Mouse (Mus musculus) brain, embryonic 18.5 days (tissue): ENCODE data around the gene Becn1.

Source experiments
- DNase-seq: peaks from one replicate; pipeline ENCODE4 v3.0.0-alpha.2; 2012; ENCODE audit warnings: low read depth, low spot score

The Becn1 gene

DNA sequence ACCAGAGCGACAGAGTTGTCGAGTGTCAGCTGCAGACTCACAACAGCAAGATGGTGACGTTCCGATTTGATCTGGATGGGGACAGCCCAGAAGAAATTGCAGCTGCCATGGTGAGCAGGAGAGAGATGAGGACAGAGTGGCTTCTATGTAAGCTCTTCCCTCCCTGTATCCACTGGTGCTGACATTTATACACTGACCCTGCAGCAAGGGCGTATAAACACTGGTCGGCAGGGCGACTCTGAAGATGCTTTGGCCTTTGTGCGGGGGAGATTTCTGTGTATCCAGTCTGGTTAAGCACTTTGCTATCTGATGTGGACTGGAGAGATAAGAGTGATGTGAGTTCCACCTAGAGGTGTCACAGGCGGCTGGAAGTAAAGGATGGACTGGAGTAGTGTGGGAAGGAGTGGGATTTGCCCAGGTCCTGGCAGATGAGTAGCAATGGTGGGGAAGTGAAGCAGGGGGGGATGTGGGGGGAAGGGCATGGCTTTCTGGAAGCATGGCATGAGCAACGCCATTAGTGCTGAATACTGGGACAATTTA, 32.4 kb downstream of the Becn1 start:
- no peak for DNase-seq

DNA sequence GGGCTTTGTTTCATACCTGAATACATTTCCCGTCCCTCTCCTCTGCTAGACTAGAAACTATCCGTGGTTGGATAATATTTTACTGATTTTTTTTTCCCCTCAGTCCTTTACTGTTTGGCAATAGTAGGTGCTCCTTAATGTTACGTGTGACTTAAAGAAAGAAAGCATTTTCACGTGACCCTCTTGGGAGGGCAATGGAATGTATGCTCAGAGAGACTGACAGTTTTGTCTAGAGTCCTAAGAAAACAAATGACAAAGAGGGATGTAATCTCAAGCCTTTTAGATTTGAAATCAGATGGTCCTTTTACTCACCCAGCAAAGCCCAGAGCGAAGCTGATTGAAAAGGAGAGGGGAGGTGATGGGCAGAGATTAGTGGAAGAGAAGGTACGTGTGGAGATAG, 36.2 kb downstream of the Becn1 start:
- DNase-seq, result no peak

DNA sequence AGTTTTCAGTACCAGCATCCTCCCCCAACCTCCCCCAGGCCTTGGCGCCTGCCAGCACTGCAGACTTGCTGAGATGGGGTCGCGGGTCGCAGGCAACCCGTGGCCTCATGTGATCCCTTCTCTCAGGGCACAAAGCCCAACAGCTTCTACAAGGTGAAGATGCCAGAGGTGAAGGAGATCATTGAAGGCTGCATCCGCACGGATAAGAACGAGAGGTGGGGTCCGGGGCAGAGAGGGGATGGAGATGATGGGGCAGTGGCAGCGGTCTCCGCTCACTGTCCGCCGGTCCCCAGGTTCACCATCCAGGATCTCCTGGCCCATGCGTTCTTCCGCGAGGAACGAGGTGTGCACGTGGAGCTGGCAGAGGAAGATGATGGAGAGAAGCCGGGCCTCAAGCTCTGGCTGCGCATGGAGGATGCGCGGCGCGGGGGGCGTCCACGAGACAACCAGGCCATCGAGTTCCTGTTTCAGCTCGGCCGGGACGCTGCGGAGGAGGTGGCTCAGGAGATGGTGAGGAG, 37.1 kb downstream of the Becn1 start:
- no peak for DNase-seq

DNA sequence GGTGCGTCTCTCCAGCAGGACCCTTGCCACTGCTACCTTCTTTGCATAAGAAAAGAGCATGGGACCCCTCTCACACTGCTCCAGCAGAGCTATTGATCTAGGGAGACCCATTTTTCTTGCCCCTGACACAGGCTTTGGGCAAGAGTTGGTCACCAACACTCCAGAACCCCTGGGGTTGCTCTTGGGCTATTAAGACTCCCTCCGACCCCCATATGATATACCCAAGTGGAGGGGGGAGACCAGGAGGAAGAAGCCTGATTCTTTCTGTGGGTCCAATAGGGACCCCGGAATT, 38.2 kb downstream of the Becn1 start:
- no peak for DNase-seq

DNA sequence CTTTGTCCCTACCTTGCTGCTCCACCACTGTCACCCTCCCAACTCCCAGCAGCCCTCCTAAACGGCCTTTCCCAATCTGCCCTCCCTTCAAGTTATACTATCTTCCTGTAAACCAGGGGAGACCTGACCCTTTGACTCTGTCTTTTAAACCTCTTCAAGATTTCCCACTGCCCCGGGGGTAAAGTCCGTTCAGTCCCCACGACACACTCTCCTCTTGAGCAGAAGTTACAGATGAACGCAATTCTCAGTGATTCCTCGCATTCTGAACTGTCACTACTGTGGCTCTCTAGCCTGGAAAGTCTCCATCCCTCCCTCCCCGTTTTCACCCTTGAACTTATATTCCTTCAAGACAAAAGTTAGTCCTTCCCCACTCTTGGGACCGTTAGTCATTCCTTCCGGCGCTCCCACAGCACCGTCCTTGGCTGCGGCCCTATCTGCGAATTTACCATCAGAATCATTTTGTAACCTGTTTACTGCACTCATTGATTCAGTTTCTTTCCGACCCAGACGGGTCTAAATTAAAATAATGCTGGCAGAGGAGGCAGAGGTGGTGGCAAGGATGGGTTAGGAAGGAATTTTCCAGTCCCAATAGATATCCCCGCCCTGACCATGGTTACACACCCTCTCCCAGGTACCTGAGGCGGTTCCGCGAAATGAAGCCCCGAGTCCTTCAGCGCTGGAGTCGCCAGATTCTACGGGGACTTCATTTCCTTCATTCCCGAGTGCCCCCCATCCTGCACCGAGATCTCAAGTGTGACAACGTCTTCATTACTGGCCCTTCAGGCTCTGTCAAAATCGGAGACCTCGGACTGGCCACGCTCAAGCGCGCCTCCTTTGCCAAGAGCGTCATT, 38.7 kb downstream of the Becn1 start:
- no peak for DNase-seq

DNA sequence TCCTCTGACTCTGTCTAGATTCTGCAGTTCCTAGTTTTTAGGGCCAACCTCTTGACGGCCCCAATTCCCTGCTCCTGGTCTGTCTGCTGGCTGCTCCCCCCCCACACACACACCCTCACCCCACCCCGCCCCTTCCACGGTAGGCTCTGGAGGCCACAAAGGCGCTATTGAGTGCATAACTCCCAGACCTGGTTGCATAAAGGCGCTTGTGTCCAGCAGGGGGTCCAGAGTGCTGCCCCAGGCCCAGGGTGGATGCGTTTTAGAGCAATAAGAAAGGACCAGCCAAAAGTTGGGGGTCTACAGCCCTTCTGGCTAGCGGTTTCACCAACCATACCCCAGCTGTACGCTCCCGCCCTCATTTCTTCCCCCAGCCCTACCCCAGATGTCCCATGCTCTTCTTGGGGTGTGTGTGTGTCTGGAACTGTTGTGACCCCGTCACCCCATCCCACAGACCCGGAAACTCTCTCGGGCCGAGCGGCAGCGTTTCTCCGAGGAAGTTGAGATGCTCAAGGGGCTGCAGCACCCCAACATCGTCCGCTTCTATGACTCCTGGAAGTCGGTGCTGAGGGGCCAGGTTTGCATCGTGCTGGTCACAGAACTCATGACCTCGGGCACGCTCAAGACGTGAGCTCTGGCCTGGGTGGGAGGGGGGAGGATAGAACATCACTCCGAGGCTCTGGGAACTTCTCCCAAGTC, 39.7 kb downstream of the Becn1 start:
- no peak for DNase-seq

DNA sequence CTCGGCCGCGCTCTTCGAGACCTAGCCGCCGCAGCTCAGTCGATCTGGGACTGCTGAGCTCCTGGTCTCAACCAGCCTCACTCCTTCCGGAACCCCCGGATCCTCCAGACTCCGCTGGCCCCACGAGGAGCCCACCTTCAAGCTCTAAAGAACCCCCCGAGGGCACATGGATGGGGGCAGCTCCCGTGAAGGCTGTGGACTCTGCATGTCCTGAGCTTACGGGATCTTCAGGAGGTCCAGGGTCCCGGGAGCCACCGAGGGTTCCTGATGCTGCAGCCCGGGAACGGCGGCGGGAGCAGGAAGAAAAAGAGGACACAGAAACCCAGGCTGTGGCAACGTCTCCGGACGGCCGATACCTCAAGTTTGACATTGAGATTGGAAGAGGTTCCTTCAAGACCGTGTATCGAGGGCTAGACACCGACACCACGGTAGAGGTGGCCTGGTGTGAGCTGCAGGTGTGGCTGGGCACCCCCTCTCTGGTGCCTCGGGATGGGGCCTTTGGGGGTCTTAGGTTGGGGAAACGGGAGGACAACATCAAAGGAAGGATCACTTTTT, 41.2 kb downstream of the Becn1 start:
- no peak for DNase-seq

DNA sequence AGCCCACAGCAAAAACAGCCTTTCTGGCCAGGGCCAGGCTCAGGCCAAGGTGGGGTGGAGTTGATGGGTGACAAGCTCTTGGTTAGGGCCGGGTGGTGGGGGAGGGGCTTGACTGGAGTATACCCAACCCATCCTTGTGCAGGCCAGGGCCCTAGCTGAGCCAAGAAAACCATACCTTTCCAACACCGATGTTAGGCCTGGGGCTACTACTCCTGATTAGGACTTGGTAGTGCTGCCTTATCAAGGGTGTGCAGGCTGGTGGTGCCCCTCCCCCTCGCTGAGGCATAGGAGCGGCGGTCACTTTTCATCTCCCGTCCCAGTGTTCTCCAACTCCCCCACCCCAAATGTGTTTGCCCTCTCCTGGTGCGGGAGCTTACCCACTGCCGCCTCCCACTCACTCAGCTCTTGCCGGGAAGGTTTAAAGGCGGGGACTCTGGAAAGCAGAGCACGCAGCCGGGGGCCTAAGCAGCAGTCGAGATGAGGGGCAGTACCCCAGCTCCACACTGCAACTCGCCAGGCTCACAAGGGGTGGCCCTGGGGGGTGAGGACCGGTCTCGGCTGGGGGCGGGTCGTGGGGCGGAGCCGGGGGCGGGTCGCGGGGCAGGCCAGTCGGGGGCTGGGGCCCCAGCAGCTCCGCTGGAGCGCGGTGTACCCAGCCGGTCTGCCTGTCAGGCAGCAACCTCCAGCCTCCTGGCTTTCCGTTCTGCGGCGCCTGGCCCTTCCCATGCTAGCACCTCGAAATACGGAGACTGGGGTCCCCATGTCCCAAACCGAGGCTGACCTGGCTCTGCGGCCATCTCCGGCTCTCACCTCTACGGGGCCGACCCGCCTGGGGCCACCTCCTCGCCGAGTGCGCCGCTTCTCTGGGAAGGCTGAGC, 41.9 kb downstream of the Becn1 start, which contains the start of gene Wnk4:
Gene Wnk4, plus strand, starts transcription at position 620 of the 878 bp plus-strand sequence.
- DNase-seq, result no peak

DNA sequence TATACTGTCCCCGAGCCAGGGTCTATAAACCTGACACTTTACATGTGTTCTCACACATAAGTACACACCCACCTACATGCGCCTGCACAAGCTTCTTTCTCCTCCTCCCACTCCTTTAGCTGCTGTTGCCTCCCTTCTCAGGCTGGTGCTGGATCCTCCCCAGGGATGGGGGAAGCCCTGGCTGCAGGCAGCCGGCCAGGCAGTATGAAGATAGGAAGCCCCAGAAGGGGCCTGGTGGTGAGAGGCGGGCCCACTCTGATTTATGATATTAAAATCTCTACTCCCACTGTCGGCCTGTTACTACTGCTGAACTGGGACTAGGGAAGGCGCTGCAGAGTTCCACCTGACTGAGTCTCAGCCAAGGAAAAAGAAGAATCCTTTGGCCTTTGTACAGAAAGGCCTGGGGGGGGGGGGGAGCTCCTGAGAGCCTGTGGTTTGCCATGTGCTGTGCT, 42.8 kb downstream of the Becn1 start:
- no peak for DNase-seq

DNA sequence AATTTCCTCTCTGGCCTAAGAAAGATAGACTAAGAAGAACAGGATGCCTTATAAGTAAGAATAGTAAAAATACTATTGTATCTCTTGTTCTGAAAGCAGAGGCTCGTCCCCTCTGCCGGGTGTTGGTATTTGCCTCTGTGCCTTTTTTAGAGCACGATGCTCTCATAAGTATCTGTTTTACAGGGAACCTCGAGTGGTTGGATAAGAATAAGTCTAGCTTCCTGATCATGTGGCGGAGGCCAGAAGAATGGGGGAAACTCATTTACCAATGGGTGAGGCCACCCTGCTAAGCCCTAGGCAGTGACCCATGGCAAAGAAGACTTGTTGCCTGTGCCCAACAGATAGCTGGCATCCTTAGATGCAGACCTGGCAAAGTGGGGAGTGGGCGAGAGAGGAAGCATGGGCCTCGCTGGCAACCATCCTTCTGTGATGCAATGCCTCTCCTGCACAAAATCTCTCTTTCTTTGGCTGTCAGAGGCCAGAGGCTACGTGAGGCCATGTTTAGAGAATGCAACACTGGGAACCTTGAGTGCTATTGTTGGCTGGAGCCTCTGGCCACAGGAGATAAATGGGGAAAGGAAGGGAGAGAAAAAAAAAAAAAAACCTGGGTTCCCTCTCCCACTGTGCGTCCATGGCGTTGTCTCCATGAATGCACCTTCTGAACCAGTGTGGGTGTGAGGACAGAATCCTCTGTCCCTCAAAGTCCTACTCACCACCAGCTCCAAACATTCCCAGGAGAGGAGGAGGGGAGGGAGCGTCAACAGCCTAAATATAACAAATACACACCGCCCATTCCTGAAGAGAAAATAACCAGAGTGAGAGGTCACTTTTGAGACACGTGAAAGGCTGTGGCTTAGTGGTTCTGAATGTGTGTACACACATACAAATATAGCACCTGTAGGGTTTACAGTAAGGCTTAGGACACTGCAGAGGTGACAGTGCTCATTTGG, 46.0 kb downstream of the Becn1 start:
- DNase-seq, result no peak

DNA sequence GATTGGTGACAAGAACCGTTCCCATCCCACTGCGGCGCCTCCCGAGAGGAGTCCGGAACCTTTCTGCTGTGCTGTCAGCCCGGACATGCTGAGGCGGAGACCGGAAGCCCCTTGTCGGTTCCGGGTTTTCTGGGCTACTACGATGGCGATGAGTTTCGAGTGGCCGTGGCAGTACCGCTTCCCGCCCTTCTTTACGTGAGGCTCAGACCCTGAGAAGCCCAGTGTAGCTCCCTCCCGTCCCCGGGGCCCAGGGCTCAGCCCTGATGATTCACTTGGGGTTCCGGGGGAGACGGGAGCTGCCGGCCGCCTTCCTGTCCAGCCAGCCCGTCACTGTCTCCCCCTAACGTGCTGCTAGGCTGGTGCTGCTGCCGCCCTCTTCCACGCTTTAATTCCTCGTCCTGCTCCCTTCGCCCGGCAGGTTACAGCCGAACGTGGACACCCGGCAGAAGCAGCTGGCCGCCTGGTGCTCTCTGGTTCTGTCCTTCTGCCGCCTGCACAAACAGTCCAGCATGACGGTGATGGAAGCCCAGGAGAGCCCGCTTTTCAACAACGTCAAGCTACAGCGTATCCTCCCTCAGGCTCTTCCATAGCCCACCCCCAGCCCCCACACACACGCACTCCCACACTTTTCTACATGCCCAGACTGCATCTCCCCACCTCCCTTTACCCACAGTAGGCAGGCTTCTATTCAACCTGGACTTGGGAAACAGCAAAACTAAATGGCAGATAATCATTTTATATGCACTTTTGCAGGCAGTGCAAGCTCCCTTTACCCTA, 48.3 kb downstream of the Becn1 start, which contains the start of gene Vps25:
Gene Vps25, plus strand, starts transcription at position 95 of the 777 bp plus-strand sequence.
- peak; percentile 63 for DNase-seq

DNA sequence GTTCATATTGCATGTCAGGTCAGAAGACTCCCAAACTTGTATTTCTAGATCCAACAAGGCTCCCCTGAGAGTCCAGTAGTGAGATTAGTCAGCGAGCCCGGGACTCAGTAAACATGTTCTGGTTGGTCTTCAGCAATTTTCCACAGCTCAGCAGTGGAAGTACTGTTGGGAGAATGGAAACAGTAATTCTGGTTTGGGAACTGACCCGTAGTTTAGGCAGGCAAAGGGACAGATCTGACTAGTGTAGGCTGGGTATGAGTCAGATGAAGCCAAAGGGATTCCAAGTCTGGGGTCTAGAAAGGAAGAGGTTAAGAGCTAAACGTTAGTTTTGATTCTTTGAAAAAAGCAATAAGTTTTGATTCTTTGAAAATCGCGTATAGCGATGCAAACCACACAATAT, 49.1 kb downstream of the Becn1 start:
- no peak for DNase-seq

DNA sequence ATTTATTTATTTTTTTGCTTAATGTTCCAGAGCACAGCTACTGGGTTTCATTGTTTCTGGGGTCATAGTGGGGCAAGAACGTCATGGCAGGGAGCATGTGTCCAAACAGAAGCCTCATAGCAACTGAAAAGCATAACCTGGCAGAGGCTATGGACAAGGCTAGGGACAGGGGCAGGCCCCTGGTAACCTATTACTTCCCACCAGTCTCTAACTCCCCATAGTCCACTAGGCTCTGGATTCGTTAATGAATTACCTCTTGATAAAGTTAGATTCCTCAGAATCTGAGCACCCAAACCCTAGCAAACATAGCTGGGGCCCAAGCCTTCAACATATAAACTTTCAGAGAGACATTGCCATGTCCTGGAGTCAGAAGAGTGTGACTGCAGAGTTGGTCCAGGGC, 51.1 kb downstream of the Becn1 start:
- DNase-seq, result no peak

DNA sequence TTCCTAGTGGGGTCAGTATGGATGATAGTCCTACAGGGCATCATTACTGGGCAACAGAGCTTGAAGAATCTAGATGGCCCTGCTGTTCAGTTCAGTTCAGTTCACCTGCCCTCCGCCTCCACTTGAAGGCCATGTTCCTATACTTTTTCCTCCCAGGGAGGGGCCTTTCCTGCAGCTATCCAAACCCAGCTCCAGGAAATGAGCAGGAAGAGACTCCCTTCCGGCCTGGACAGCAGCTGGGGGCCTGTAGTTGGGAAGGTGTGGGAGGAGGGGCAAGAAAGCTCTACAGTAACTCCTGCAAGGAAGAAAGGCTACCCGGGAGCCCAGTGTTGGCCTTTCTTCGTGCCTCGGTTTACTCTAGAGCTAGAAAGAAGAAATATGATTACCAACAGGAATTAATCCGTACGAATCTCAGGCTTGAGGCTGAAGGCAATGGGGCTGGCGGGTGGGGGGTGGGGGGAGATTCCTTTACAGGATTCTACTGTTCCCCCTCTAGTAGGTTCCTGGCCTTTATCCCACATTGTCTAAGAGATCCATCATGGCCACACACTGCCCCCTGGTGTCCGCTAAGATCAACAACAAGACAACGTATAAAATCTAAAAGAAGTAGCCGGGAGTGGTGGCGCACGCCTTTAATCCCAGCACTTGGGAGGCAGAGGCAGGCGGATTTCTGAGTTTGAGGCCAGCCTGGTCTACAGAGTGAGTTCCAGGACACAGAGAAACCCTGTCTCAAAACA, 53.7 kb downstream of the Becn1 start:
- DNase-seq, result no peak

DNA sequence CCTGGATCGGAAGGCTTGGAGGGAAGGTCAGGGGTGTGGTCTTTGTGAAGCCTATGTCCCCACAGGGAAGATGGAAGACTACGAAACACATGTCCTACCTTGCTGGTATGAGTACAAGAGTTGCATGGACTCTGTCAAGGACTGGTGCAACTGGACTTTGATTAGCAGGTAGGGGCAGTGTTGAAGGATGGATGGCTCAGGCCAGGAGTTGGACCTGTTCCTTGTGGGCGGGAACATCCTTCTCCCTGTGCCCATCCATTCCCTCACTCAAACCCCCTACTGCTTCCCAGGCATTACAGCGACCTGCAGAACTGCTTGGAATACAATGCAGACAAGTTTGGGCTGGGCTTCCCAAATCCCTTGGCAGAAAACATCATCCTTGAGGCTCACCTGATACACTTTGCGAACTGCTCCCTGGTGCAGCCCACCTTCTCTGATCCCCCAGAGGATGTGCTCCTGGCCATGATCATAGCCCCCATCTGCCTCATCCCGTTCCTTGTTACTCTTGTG, 54.5 kb downstream of the Becn1 start:
- DNase-seq, result no peak

DNA sequence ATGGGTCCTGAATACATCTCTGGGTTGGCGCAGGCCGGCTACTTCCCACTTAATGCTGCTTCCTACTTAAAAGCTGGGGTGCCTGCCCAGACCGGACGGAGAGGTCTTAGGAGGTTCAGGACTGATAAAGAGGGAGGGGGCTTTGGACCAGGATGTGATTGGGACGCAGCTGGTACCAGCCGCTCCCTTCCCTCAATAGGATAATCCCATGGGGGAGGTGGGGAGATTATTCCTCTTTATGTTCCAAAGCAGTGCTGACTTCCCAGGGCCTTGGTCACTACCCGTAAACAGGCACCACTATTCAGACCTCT, 55.4 kb downstream of the Becn1 start:
- DNase-seq, result no peak

DNA sequence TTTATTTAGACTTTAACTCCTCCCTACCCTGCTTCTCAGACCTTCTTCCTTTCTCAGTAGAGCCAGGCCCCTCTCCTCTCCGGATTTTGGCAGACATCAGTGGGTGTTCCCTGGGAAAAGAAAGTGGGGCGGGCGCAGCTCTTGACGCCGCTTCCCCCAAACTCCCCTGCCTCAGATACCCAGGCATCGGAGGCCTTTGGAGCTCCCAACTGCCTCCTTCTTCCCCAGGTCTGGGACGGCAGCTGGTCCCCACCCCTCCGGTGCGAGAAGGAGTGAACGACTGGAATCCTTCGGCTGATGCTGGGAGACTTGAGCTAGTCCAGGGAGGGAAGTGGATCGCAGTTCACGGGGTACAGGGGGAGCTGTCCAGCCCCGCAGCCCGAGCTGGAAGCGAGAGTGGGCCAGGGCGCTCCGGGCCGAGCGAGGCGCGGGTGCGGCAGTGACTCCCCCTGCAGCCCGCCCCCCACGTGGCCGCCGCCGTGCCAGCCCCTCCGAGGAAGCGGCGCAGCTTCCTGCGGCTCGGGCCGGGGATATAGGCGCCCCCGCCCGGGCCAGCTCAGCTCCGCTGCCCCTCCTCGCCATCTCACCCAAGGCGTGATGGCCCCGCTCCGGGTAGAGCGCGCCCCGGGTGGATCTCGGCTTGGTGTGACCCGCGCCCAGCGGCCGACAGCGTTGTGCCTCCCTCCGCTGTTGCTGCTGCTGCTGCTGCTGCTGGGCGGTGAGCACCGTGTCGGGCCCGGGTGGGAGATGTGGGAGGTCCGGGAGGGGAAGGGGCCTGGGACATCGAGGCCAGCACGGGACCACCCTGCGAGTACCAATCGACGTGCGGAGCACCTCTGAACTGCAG, 56.0 kb downstream of the Becn1 start, which contains the start of gene Ramp2:
Gene Ramp2, plus strand, starts transcription at position 174 of the 847 bp plus-strand sequence.
- no peak for DNase-seq

DNA sequence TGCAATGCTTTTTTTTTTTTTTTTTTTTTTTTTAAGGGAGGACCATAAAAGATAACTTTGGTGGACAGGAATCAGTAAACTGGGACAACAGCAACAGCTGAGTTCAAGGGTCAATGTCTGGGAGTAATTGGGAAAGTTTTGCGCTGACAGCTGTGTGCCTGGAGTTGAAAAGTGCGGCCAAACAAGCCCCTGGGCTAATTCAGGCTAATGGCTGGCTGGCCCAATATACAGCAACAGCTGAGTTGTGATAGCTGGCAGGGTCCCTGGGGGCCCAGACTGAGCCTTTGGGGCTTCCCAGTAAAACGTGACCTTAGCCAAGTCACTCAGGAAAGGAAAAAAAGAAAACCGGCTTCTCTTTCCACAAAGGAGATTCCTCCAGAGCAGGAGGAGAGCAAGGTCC, 57.0 kb downstream of the Becn1 start:
- DNase-seq, result no peak
